Mouse (Mus musculus) layer of hippocampus, adult 11-12 months (tissue): ENCODE results near the gene Uck2.

ENCODE experiments used
- DNase-seq: peaks from one replicate; pipeline ENCODE4 v3.0.0; 2022; ENCODE audit warnings: low spot score

The Uck2 gene

DNA sequence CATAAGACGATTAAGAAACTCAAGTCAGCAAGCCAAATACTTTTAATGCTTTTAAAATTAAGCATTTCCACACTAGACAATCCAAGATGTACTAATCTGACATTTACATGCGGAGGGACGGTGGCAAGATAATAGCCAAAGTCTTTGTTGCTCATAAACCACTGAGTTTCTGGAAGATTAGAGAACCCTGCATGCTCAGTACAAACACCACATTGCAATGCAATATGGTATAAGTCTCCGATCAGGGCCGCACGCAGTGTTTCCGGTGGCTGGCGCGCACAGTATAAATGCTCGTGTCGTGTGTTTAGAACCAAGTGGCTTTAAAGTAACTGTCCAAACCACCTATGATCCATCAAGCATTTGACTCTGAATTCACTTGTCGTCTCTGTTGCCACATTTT lies 31.5 kb downstream of the Uck2 start:
- no peak for DNase-seq

DNA sequence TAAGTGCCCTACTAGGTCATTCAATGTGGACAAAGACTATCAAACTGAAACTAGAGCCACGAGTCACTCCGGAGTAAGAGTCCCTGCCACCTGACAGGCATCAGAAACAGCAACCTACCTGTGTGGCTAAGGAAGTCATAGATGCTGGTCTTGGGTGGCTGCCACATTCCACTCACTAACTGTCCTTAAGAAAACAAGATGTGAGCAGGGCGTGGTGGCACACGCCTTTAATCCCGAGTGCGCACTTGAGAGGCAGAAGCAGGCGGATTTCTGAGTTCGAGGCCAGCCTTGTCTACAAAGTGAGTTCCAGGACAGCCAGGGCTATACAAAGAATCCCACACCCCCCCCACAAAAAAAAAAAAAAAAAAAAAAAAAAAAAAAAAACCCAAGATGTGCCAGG lies 35.2 kb downstream of the Uck2 start:
- no peak for DNase-seq

- DNase-seq = peak; percentile 66
These were observed 35.9 kb downstream of the Uck2 start for GRCm38 (mm10) chr1:167249252-167249651.

DNA sequence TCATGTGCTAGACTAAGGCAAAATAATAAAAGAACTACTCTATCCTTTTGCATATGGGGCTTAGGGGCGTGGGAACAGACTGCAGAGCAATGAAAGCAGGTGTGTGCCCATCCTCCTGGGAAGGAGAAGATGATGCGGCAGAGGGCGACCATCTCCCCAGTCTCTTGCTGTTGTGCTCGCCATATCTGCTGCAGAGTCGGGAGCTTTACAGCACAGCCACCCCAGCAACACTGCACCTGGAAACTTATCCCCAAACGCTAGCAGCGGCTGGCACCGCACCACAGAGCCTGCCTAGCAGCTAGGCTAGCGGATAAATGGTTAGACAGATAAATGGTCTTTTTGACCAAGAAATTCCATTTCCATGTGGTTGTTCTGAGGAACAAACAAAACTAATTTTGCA lies 37.2 kb downstream of the Uck2 start:
- DNase-seq = no peak

GRCm38 (mm10) chr1:167246976-167247375 lies 38.1 kb downstream of the Uck2 start:
- DNase-seq = peak; percentile 43

- DNase-seq = no peak
These were observed 38.8 kb downstream of the Uck2 start for GRCm38 (mm10) chr1:167246275-167246674.

DNA sequence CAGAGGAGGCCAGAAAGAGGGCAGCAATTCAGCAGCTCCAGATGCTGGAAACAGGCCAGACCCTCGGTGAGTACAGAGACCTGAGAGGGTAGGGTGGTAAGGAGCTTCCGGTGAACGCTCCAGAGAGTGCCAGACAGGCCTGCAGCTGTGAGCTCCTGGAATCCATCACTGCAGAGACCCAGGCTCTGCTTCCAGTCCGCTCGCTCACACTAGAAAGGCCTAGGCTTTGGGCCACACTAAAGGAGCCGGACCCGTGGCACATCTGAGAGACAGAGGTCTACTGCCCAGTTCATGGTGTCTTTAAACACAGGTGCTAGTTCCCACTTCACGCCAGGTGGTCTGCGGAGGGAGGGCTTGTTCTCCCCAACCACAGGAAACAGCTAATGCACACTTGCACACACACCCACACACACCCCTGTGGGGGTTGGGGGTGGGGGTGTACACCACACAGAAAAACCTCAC lies 39.9 kb downstream of the Uck2 start:
- DNase-seq = no peak

GRCm38 (mm10) chr1:167242191-167242681 lies 42.9 kb downstream of the Uck2 start:
- no peak for DNase-seq

GRCm38 (mm10) chr1:167241487-167241886 lies 43.6 kb downstream of the Uck2 start:
- no peak for DNase-seq

GRCm38 (mm10) chr1:167240361-167240760 lies 44.8 kb downstream of the Uck2 start:
- no peak for DNase-seq

- DNase-seq = peak; percentile 70
These were observed 45.2 kb downstream of the Uck2 start for GRCm38 (mm10) chr1:167239916-167240315.

GRCm38 (mm10) chr1:167237798-167238197 lies 47.3 kb downstream of the Uck2 start:
- DNase-seq = no peak

DNA sequence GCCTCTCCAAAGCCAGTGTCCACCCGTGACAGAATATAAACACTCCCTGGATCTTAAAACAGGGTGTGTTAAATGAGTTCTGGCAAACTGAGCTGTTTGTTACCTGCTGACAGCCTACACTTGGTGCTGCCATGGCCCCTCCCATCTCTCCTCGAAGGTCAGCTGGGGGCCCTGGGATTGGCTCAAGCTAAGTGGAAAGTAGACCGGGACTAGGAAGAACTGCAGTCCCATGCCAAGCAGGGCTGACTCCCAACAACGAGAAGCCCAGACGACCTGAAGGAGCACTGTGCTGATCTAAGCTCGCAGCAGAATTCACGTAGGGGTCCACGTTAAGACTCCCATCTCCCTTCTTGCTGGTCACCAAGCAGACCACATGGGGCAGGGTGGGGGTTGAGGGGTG lies 48.3 kb downstream of the Uck2 start:
- DNase-seq = no peak

GRCm38 (mm10) chr1:167234344-167234743 lies 50.8 kb downstream of the Uck2 start:
- DNase-seq = no peak

- no peak for DNase-seq
These were observed 52.2 kb downstream of the Uck2 start for GRCm38 (mm10) chr1:167232918-167233317.

DNA sequence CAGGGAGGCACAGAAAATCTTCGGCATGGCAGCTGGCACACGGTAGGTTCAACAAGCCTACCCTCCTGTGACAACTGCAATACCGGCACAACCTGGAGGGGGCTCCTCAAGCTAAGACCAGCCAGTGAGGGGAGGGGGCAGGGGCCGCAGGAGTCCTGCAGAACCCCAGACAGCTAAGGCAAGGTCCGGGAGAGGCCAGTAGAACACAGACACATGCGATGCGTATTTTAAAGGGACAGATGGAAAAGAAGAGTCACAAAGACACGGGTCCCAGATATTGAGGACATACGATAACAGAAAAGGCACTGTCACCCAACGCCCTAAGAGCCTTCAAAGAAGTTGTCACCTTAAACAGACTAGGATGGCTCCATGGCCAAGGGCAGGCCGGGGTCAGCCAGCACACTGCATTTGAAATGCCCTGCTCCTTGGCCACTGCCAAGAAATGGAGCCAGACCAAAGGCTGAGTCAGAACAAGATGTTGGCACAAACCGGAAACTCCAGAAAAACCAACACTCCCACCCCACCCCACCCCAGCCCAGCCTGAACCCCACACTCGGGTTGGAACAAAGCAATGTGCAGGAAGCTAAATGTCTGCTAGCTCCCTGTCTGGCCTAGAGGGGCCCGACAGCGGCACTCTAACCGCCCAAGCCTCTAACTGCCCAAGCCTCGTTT lies 53.4 kb downstream of the Uck2 start:
- peak; percentile 32 for DNase-seq

DNA sequence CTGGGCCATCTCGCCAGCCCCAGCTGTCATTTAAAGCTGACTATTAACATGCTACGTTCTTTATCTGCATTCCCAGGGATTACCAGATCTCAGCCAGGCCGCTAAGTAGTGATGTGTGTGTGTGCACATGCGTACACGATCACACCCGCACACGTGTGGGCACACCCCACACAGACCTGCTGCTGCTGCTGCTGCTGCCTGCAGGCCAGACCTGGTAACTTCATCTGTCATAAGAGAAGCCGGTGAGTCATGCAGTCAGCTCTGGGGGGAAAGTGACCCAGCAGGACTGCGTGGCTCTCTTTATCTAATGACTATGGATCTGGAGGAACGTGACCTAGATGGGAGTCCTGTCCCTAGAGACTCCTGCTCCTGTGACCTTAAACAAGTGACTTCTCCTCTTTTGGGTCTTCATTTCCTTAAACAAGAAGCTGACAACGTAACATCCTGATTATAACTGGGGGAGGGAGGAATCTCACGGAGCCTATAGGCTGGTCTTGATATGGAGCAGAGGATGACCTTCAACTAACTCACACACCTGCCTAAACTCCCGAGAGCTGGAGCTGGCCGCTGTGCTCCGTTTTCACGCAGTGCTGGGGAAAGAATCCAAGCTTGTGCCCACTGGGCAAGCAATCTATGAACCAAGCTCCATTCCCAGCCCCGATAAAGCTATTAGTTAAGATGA lies 54.0 kb downstream of the Uck2 start:
- no peak for DNase-seq

DNA sequence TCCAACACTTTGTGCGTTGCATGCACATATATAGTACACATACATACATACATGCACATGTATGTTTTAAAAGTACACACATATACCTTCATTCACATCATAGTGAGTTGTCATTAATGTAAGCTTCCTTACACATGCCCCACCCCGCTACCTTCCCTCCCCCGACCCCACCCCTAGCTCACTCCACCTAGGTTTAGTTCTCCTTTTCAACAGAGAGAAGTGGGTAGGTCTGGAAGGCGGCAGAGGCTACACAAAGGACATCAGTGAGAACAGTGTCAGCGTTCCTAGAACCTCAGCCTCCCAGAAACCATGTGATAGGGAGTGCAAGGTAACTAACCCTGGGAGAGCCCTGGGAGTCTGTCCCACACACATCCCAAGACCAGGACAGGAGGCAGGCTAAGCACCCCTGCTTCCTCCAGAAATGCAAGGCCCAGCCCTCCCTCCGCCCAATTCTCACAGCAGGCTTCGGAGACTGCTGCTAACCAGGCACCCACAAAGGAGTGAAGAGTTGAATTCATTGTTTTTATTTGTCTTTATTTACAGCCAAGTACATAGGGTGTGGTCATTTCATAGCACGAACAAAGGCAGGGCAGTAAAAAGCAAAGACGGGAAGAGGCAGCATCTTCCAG lies 62.6 kb downstream of the Uck2 start:
- DNase-seq = no peak

GRCm38 (mm10) chr1:167220303-167221174 lies 64.6 kb downstream of the Uck2 start:
- DNase-seq = peak; percentile 92

GRCm38 (mm10) chr1:167215460-167215859 lies 69.7 kb downstream of the Uck2 start:
- DNase-seq = no peak

GRCm38 (mm10) chr1:167212710-167213109 lies 72.4 kb downstream of the Uck2 start:
- no peak for DNase-seq

- peak; percentile 73 for DNase-seq
These were observed 73.0 kb downstream of the Uck2 start for GRCm38 (mm10) chr1:167211979-167212614.
